Mouse (Mus musculus) spleen, adult 2 months (tissue): Measurements from ENCODE around the gene Gm45799.

Experiments used
- CTCF ChIP-seq: fragments of 200-500 bp; IDR thresholded peaks from 2 replicates; pipeline ENCODE4 v1.5.1; 2011; ENCODE audit warnings: mild to moderate bottlenecking, inconsistent platforms; ENCODE audit not compliant: insufficient read depth, insufficient read length, insufficient replicate concordance; ENCODE audit errors: extremely low read depth
- POLR2A ChIP-seq: fragments of 200-500 bp; IDR thresholded peaks from 2 replicates; pipeline ENCODE4 v1.6.1; 2011; ENCODE audit warnings: low read depth, low read length, inconsistent platforms

- TF ChIP-seq POLR2A (no peak), CTCF (no peak)
Observed at GRCm38 (mm10) chr7:105733836-105734235, 93.5 kb downstream of the Gm45799 start.
